Mouse (Mus musculus) mouse trophoblast stem cell (cell line): Measurements from ENCODE around the gene Calm3.

Experiments
- in situ Hi-C, 2 experiments: fragments of 300-500 bp; cut with MseI, MboI; formaldehyde crosslinking; loops; 2 replicates in 1 of 2; 3 replicates in 1 of 2; pipeline ENCODE4 v1.15.1; 2025

Gene Calm3

GRCm38 (mm10) chr7:16893612-16894011, 30.3 kb downstream of the Calm3 start:
- in situ Hi-C loops: no loop called here

DNA sequence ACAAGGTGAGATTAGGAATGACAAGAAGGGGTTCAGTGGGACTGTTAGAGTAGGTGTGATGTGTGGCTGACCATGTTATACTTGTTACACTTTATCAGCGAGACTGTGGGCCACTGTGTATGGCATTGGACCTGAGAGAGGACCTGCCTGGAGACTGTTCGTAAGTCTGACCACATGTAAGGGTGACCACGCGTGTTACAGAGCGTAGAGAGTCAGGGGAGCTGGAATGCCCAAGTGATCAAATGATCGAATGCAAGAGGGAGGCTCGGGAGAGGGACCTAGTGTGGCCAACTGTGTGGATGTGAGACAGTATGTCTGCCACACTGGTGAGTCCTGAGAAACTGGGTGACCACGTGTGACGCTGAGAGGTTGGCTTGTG, 31.6 kb downstream of the Calm3 start:
- in situ Hi-C loops: no loop called here

DNA sequence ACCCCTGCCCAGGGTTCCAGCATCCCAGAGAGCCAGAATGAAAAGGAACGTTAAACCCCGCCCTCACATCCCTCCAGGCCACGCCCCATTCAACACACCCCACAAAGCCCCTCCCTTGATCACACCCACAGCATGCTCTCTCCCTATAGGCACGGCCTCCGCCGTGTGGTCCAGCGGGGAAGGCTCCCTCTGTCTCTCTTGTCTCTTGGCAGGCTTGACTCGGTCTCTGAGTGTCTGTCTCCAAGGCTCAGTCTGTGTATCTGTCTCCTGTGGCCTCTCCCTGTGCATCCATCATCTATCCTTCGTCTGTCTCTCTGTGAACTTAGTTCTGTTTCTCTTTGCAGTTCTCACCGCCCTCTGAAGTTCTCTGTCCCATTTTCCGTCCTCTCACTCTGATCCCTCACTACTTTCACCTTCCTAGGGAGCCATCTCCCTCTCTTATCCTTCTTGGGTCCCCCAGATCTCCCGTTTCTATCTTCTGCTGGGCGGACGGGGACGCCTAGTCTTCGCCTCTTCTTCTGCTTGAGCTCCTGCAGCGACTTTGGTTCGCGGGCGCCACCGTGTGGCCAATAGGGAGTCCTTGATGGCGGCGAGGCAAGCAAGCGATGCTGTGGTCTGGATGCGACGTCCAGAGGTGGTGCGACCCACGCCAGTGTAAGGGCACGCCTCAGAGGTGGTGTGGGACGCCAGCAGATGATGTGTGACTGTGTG, 32.1 kb downstream of the Calm3 start, which contains the start of gene Gng8:
TSS of gene Gng8 (plus strand) at position 146 of the 711 bp plus-strand sequence.
- in situ Hi-C loops: no loop called here

GRCm38 (mm10) chr7:16890944-16891343, 33.0 kb downstream of the Calm3 start:
- in situ Hi-C loops: no loop called here

GRCm38 (mm10) chr7:16890536-16890935, 33.4 kb downstream of the Calm3 start:
- in situ Hi-C loops: no loop called here

- in situ Hi-C loops: loop anchor here in 1 of 2 experiments (5.0 kb wide), 1 partner anchor 36 kb away; the partner anchor contains the start of gene Calm3
Observed at GRCm38 (mm10) chr7:16885905-16886304, 38.0 kb downstream of the Calm3 start.

DNA sequence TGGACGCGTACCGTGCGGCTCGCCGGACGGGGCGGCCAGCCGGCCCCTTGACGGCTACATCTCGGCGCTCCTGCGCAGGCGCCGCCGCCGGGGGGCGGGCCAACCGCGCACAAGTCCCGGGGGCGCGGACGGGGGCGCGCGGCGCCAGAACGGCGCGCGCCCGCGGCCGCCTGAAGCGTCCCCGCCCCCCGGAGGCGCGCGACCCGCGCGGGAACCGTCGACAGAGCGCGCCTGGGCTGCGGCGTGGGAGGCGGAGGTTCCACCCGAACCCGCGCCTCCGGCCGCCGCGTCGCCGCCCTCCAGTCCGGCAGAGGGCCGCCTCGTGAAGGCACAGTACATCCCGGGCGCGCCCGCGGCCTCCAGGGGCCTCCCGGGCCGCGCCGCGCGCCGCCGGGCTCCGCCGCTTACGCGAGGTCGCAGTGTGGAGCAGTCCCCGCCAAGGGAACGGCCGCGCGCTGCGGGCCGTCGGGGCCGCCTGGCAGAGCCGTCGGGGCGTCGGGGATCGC, 38.6 kb downstream of the Calm3 start:
- in situ Hi-C loops: loop anchor here in 1 of 2 experiments (5.0 kb wide), 1 partner anchor 37 kb away; the partner anchor contains the start of gene Calm3

- in situ Hi-C loops: no loop called here
Observed at GRCm38 (mm10) chr7:16884334-16884733, 39.6 kb downstream of the Calm3 start.

GRCm38 (mm10) chr7:16883162-16883561, 40.8 kb downstream of the Calm3 start:
- in situ Hi-C loops: no loop called here

- in situ Hi-C loops: no loop called here
Observed at GRCm38 (mm10) chr7:16880615-16881014, 43.3 kb downstream of the Calm3 start.

DNA sequence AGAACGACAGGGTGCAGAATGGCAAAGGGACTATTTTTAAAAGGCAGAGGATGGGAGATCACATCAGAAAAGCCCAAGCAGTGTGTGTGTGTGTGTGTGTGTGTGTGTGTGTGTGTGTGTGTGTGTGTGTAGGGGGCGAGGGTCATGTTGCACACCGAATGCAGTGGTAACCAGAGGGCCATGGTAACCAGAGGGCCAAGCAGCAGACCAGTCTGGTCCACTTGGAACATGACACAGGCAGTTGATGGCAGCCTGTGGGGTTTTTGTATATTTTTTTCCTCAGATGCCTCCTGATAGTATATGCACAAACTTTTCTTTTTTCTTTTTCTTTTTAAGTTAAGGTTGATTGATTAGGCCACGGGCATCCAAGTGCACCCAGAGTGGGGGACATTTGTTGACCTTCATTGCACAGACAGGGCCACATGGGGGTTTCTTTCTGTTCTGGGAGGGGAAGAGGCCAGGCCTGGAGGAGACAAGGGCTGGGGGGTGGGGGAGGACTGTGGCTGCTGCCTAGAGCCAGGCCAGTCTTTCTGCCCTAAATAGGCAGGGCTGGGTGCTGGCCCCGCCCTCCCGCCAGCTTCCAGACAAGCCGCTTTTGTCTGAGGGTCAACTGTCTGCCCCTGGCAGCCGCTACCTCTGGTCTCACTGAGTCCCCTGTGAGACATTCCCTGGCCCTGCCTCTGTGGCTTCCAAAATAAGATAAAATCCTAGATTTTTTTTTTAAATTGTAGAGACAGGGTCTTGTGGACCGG, 43.9 kb downstream of the Calm3 start:
- in situ Hi-C loops: no loop called here

GRCm38 (mm10) chr7:16877717-16878116, 46.2 kb downstream of the Calm3 start:
- in situ Hi-C loops: no loop called here

GRCm38 (mm10) chr7:16876608-16877007, 47.3 kb downstream of the Calm3 start:
- in situ Hi-C loops: no loop called here

DNA sequence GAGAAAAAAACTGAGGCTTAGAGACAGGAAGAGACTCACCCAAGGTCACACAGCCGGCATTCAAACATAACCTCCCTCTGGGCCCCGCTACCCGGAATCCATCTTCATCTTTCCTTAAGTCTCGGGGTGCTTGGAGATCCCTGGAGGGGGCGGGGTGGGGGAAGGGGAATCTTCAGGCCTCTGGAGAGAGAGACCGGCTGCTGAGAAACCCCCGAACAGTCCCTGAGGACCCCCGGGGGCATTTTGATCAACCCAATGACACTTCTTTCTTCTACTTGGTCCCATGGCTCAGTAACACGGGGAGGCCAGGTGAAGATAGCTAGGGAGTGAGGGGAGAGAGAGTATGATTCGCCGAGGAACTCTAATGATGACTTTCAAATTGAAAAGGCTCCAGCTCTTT, 47.9 kb downstream of the Calm3 start:
- in situ Hi-C loops: no loop called here

GRCm38 (mm10) chr7:16875326-16875725, 48.6 kb downstream of the Calm3 start:
- in situ Hi-C loops: no loop called here

GRCm38 (mm10) chr7:16875310-16875325, 48.8 kb downstream of the Calm3 start, which contains the start of gene Dact3:
Gene Dact3, plus strand, starts transcription at chr7:16875317.
- in situ Hi-C loops: no loop called here

- in situ Hi-C loops: no loop called here
Observed at GRCm38 (mm10) chr7:16874756-16875309, 49.1 kb downstream of the Calm3 start.

DNA sequence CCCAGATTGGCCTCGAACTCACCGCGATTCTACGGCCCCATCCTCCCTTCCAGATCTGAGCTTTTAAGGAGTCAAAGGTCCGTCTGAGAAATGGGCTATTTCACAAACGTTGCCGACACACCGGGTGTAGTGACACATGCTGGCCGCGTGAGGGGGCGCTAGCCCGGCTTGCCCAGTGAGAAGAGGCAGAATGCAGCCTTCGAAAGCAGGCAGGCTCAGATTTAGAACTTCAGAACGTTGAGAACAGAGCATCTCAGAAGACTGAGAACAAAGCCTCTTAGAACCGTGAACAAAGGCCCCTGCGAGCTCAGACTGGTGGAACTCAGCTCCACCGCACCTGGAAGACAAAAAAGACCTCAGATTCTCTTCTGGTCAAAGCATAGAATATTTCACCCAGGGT, 49.7 kb downstream of the Calm3 start:
- in situ Hi-C loops: no loop called here

DNA sequence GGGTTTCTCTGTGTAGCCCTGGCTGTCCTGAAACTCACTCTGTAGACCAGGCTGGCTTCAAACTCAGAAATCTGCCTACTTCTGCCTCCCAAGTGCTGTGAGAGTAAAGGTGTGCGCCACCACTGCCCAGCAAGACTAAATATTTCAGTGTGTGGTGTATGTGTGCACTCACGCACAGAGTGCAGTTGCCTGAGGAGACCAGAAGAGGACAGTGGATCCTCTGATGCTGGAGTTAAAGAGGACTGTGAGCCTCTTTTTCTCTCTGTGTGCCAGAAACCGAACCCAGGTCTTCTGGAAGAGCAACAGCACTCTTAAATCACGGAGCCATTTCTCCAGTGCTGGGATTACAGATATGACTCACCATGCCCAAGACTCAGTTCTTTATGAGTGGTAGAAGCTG, 50.5 kb downstream of the Calm3 start:
- in situ Hi-C loops: no loop called here

DNA sequence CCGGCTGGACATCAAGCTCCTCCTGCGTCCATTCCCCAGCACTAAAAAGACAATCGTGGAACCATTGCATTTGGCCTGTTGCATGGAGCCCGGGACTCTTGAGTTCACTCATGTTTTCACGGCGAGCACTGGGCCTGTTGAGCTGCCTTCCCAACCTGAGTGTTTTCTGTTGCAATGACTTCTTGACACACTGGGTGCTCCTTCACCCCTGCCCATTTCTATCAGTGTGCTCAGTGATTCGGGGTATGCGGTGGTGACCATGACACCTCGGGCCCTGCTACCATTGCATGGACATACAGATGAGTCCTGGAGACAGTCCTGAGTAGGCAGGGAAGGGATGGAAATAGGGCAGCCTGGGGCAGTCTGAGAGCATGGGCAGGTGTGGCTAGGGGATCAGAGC, 51.4 kb downstream of the Calm3 start:
- in situ Hi-C loops: no loop called here

- in situ Hi-C loops: no loop called here
Observed at GRCm38 (mm10) chr7:16871600-16871999, 52.3 kb downstream of the Calm3 start.

GRCm38 (mm10) chr7:16869497-16869896, 54.4 kb downstream of the Calm3 start:
- in situ Hi-C loops: no loop called here

GRCm38 (mm10) chr7:16867488-16867887, 56.4 kb downstream of the Calm3 start:
- in situ Hi-C loops: no loop called here
